Mouse (Mus musculus) myocyte (in vitro differentiated cells): Measurements from ENCODE around the gene Rad51b.

Experiments used
- E2F4 ChIP-seq: IDR thresholded peaks from one replicate; pipeline ENCODE4 v1.6.1; 2011; ENCODE audit warnings: mild to moderate bottlenecking, control low read depth, moderate library complexity; ENCODE audit not compliant: insufficient read depth
- POLR2A ChIP-seq: IDR thresholded peaks from one replicate; pipeline ENCODE4 v1.6.1; 2011; ENCODE audit warnings: low read depth, mild to moderate bottlenecking, control low read depth, moderate library complexity; ENCODE audit not compliant: insufficient read length

- TF ChIP-seq POLR2A = no peak
- TF ChIP-seq E2F4 = no peak
Measured at GRCm38 (mm10) chr12:79455848-79456164, 158.7 kb downstream of the Rad51b start.
